Mouse (Mus musculus) left cerebral cortex, adult 2 months (tissue): ENCODE data around the gene Gnl2. TPM values are rescaled to one million over a fixed set of nuclear protein-coding genes. Genes with fewer than 3 reads are reported as not detected.

Experiments used
- DNase-seq, 2 experiments: peaks; one replicate each; pipeline ENCODE4 v3.0.0; 2021 to 2022; ENCODE audit warnings: low spot score in 2 of 2, mixed read lengths in 1 of 2; ENCODE audit errors: extremely low spot score in 1 of 2
- H3K27ac ChIP-seq: fragments of 200-600 bp; 2 replicates; pipeline ENCODE4 v1.8.1; 2022
- H3K4me3 ChIP-seq: fragments of 200-600 bp; 2 replicates; pipeline ENCODE4 v1.8.1; 2022
- CTCF ChIP-seq: fragments of 200-600 bp; IDR thresholded peaks from 2 replicates; pipeline ENCODE4 v1.8.1; 2022; ENCODE audit warnings: antibody characterized with exemption, mild to moderate bottlenecking, moderate library complexity
- intact Hi-C: fragments of 180-260 bp; cut with DNase I; formaldehyde crosslinking; loops from one replicate; pipeline ENCODE4 v1.15.1; 2025
- total RNA-seq, 2 experiments: library from RNA; stranded (reverse); gene quantifications; 2 replicates each; pipeline ENCODE4 v1.2.3; 2021

Gnl2 gene
- total RNA-seq, 2 experiments from 2014 or later, result 61.3 to 65.5 TPM

DNA sequence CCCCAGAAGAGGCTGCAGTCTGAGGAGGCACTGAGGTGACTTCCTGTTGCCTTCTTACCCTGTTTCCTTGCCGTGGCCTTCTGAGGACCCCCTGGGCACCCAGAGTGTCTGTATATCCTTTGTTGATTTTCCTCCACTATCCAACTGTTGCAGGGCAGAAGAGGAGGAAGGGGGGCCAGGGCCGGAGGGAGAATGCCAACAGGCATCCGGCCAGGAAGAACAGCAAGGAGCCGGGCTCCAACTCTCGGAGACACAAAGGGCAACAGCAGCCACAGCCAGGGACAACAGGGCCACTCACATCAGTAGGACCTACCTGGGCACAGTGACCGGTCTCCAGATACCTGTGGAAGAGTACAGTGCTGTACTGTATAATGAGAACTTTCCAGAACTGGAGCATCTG lies 8.2 kb upstream of the Gnl2 start:
- Histone ChIP-seq H3K4me3 (no peak overlapping the region), H3K27ac (no peak overlapping the region)
- intact Hi-C loops, result no loop called here
- TF ChIP-seq CTCF, result no peak
- DNase-seq, result no peak

DNA sequence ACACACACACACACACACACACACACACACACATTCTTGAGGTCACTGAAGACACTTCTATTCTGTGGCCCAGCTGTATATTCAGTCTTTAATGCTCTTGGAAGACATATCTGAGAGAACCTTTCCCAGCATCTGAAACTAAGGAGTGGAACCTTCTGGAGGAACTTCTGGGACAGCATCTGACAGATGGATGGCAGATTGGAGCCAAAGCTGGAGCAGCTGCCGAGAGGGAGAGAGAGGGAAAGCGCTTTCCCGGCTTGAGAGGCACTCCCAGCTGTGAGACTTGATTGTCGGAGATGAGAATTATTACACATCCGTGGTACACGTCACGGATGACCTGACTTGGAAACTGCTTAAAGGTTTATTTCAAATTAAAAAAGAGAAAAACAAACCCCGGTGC lies 7.7 kb upstream of the Gnl2 start:
- TF ChIP-seq CTCF, result no peak
- intact Hi-C loops, result no loop called here

DNA sequence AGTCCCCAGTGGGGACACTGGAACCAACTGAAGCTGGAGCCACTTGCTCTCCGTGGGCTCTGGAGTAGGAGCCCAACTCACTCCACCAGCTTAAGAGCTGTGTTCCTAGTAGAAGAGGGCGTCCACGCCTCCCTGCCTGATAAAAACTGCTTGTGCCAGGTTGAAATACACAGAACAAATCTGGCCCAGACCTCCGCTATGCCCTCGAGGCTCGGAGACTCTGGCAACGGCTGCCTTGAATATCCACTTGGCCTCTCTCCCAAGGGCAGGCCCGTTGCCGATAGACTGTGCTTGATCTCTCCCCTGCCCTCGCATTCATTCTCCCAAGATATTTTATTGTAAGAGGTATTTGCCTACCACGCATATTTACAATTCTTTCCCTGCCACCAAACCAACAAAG lies 1.0 kb downstream of the Gnl2 start:
- intact Hi-C loops, result no loop called here
- DNase-seq, result no peak
- Histone ChIP-seq H3K4me3 (no peak overlapping the region), H3K27ac (no peak overlapping the region)
- TF ChIP-seq CTCF, result no peak

More for the DNA sequence above, 7.7 kb upstream of the Gnl2 start:
- H3K27ac ChIP-seq, result no peak overlapping the region
- no peak overlapping the region for H3K4me3 ChIP-seq
- no peak for DNase-seq

DNA sequence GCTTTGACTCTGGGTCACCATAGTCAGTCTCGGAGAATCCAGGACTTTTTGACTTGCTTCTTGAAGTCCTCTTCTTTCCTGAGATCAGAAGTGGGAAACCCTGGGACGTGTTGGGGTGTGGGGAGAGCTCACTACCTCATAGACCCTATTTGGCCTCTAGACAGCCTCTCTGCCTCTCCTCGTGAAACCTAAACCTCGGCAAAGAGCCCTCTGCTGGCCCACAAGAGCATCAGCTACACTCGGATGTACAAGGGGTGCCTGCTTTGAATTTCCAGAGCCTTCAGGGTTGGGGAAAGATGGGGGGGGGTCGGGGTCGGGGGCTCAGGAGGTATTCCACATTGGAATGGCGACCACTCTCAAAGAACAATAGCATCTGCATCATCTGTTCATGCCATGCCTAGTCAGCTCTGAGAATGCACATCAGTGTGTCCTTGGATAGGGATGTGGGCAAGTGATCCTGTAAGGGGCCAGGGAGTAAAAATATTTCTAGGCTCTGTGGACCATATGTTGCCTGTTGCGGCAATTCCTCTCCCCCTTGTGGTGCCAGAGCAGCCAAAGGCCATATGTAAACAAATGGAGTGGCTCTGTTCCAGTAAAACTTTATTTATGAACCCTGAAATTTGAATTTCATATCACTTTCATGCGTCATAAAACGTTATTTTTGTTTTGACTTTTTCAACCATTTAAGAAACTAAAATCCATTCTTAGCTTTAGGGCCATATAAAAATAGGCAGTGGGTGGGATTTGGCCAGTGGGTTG lies 4.6 kb downstream of the Gnl2 start:
- no peak overlapping the region for H3K27ac ChIP-seq
- intact Hi-C loops, result loop anchor here (2.0 kb wide), 1 partner anchor 36 kb away; no protein-coding TSS in a partner anchor
- DNase-seq, result peak in 1 of 2 experiments; percentile 23
- H3K4me3 ChIP-seq, result no peak overlapping the region
- TF ChIP-seq CTCF, result peak; percentile 29

DNA sequence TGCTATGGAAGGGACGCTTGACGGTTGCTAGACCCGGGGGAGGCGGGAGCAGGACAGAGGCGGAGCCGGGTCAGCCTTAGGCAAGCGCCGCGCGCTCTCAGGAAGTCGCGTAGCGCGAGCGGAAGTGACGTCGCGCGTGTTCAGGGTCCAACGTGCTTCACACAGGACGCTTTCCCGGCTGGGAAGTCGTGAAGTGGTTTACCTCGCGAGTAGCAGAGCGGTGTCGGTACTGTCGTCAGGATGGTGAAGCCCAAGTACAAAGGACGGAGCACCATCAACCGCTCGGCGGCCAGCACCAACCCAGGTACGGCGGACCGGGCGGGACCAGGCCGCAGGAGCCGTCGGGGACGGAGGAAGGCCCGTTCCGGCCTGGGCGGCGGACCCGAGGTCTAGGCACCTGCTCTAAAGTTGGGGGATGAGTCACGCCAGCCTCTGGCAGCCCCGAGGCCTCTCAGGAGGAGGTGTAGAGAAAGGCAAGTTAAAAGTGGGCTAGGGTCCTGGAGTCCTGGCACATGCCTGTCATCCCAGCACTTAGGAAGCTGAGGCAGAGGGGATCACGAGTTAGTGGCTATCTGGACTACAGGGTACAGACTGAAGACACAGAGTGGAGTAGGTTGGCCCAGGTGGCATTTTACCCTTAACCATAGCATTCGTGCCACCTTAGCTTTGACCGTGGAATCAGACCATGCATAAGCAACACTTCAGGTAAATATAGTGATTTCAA lies 13.7 kb downstream of the Gnl2 start:
- intact Hi-C loops, result no loop called here
- H3K27ac ChIP-seq, result peak overlapping the region; percentile 82
- DNase-seq, result peak; percentile 89
- peak overlapping the region; percentile 84 for H3K4me3 ChIP-seq
- TF ChIP-seq CTCF, result no peak

DNA sequence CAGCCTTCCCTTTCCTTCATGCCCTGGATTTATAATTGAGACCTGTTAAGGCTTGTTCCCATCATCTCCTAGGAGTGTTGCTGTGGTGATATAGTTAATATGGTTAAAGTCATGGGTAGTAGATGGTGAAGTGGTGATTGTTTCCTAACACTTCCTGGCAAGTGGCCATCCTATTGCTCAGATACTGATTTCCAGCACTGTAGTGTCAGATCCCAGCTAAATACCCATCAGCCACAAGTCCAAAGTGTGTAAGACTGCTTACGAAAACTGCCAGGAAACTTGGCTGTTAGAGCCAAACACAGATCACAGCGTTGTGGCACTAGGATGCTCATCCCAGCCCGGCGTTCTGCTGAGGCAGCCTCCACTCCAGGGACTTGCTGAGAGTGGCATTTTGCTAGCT lies 18.0 kb downstream of the Gnl2 start:
- intact Hi-C loops, result no loop called here
- H3K27ac ChIP-seq, result no peak overlapping the region
- no peak for TF ChIP-seq CTCF

DNA sequence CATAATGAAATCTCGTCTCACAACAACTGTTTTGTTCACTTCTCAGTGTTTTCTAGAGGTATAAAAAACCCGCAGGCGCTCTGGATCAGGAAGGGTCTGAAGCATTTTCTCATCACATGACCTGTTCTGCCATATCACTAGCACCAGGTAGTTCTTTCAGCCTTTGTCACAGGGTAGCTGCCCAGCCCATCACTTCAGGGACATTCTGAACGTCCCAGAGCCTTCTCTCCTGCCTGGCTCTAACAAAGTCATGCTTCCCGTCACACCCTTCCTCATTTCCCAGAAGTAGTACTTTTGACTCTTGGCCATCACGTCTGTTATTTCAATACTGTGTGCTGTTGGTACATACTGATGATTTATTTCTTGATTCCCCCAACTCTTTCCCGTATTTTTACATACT lies 28.1 kb downstream of the Gnl2 start:
- intact Hi-C loops, result no loop called here
- no peak overlapping the region for H3K4me3 ChIP-seq
- TF ChIP-seq CTCF, result no peak
- no peak overlapping the region for H3K27ac ChIP-seq
- DNase-seq, result no peak

More for the DNA sequence above, 18.0 kb downstream of the Gnl2 start:
- no peak overlapping the region for H3K4me3 ChIP-seq
- no peak for DNase-seq

DNA sequence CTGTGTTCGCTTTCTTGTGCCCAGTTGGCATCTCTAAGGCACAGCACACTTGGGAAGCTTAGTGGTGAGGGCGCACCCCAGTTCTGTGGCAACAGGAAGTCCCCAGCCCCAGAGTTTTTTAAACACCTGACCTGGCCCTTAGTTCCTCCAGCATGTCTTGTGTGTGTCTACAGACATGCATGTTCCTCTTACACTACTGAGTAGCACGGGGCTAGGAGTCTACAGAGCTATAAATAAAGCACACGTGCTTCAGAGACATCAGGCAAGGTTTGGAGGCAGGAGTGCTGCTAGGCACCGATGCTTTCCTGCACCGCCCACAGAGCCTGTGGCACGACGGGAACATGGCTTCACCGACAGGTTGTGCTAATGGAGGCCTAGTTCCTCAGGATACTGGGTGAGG lies 39.0 kb downstream of the Gnl2 start:
- intact Hi-C loops, result no loop called here
- DNase-seq, result no peak
- Histone ChIP-seq H3K27ac (no peak overlapping the region), H3K4me3 (no peak overlapping the region)
- TF ChIP-seq CTCF, result no peak

DNA sequence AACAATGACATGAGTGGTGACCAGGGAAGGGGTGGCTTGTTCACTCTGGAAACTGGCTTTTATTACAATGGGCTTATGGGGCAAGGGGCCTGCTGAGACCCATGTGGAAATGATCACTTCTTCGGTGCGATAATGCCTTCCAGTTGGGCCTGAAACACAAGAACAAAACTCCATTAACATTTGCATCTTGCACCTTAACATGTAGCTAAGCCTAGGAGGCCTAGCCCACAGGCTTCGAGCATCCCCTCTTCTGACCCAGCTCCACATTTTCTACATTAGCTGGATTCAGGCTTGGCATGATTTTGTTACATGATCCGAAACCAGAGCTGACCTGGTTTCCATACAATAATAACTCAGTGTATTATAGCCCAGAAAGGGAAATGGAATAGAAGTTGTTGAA lies 40.1 kb downstream of the Gnl2 start:
- Histone ChIP-seq H3K4me3 (no peak overlapping the region), H3K27ac (no peak overlapping the region)
- intact Hi-C loops, result no loop called here
- no peak for TF ChIP-seq CTCF
- no peak for DNase-seq

DNA sequence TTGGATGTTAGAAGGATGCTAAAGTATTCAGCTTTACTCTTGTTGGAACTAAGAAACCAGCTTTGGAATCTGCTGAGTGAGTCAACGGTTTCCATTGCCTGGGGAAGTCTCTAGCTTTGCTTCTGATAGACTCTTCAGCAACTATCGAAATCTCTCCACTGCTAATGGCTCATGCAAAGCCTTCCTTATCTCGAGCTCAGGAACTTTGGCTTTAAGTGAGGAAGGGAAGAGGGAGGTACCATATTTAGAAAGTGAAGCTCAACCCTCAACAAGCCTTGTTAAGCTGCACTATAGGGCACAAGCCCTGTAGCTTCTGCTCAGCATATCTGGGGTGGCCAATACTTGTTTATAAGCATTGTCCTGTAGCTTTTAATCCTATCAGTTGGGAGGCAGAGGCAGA lies 40.9 kb downstream of the Gnl2 start:
- H3K27ac ChIP-seq, result no peak overlapping the region
- intact Hi-C loops, result no loop called here
- DNase-seq, result no peak
- no peak for TF ChIP-seq CTCF
- no peak overlapping the region for H3K4me3 ChIP-seq

DNA sequence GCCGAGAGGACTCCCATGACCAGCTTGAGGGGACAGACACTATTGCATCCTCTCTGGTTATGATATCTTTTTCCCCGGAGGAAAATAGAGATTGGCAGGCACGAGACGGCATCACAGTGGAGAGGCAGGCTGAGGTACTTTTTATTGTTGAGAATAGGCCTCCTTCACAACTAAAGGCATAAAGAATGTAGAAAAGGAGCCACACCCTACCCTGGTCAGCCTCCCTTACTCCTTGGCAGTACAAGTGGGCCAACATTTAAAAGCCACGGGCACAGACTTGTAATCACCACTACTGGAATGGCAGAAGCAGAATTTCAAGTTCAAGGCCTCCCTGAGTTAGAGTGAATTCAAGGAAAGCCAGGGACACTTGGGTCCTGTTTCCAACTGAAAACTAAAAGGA lies 41.6 kb downstream of the Gnl2 start:
- Histone ChIP-seq H3K4me3 (no peak overlapping the region), H3K27ac (no peak overlapping the region)
- DNase-seq, result no peak
- intact Hi-C loops, result no loop called here
- TF ChIP-seq CTCF, result no peak

DNA sequence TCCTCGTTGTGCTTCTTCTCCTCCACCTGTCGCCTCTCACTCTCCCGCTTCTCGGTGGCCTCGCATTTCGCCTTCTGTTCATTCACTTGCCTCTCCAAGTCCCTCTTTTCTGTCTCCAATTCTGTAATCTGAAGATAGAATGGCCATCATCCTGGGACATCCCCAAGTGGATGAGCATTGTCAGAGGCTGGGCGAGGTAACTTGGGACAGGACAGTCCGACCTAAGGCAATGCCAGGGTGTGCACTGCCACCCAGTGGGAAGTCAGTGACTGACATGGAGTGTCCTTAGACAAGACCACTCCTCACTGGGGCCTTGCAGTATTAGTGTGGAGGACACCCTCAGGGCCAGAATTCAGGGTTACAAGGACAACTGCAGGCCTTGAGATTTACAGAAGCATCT lies 42.6 kb downstream of the Gnl2 start:
- intact Hi-C loops, result loop anchor here (1.0 kb wide), 1 partner anchor 116 kb away; no protein-coding TSS in a partner anchor
- no peak overlapping the region for H3K27ac ChIP-seq
- peak; percentile 43 to 56 for DNase-seq
- H3K4me3 ChIP-seq, result no peak overlapping the region
- TF ChIP-seq CTCF, result peak; percentile 77

DNA sequence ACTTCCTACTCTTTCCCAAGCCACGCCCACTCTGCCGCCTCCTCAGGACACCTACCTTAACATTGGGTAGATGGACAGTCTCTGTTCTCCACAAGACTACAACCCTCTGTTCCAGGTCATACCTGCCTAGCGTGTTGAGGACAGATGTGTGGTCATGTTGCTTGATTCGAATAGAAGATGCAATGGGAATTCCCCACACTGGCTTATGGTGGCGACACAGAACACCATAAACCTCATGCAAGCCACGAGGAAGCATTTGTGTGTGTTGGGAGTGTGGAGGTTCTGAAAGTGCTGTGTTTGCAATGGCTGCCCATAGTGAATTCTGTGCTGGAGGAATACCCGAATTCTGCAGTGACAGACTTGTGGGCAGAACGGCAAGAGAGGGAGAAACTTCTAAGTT lies 47.4 kb downstream of the Gnl2 start:
- Histone ChIP-seq H3K4me3 (no peak overlapping the region), H3K27ac (no peak overlapping the region)
- TF ChIP-seq CTCF, result no peak
- intact Hi-C loops, result no loop called here
- DNase-seq, result no peak
